Mouse (Mus musculus): ENCODE measurements around the gene Ccdc18.
"Not testable (repeated sequence)": the region's sequence is repeated elsewhere in the genome, so short reads cannot be mapped to it uniquely, and the experiment has no call there.

Gene Ccdc18

DNA sequence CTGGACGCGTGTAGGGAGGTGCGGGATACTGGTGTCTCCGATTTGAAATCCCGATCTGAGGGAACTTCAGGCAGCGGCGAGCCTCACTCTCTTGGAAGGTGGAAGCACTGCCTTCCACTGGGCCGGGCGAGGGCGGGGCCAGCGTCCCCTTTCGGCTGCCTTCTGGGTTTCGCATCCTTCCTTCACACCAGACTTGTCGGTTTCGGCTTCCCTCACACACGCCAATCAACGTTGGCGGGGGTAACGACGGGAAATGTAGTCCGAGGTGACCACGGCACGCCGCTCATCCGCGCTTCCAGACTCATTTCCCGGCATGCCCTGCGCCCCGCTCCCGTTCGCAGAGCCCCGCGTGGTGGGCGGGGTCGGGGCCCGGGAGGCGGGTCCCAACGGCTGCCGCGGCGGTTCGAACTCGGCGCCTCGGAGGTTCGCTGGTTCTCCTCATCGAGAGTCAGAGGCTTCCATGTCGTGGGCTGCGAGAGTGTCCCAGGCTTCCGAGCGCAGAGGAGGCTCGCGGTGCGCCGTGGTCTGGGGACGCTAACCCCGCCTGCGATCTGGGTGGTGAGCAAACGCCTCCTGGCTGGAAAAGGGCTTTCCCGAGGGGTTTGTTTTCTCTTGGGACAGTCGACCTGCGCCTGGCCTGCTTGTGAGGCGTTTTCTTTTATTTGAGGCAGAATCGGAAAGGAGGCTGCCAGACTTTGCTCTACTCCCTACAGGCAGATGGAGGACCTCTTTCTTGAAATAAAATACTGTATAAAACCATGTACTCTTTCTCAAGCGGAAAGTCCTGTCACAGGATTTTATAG lies at the start of gene Ccdc18, which contains the start of gene Tmed5:
Ccdc18 (plus strand) TSS at position 435 of the 803 bp plus-strand sequence.
Tmed5 (minus strand) TSS at position 180 of the 803 bp plus-strand sequence.
- peak; percentile 96 for DNase-seq (ENCODE audit: low spot score)

DNA sequence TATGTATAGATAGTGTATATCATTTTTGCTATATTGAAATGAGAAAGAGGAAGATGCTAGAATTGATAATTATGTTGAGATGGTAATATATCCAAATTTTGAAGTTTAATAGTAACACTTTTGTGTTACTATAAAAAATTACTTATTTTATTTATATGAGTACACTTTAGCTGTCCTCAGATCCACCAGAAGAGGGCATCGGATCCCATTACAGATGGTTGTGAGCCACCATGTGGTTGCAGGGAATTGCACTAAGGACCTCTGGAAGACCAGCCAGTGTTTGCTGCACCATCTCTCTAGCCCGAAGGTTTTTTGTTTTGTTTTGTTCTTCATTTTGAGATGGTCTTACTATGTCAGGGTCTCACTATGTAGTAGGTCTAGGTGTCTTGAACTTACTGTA lies 47.2 kb upstream of the Ccdc18 start:
- DNase-seq (ENCODE audit: low spot score), result no peak

DNA sequence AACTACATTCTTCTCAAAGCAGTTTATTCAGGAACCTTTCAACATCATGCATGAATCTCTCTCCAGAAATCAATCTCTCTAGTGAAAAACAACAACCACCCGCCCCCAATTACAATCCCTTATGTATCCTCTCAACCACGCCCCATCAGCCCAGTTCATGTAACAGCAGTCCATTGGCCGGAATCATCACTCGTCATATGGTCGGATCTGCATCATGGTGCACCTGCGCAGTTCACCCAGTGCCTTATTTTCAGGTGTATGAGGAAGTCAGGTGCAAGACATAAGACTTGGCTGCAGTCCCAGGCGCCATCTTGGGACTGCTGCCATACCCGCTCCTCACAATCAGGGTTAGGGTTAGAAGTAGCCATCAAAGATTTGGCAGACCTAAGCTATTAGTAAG lies 39.9 kb upstream of the Ccdc18 start:
- DNase-seq (ENCODE audit: low spot score), result not testable (repeated sequence)

DNA sequence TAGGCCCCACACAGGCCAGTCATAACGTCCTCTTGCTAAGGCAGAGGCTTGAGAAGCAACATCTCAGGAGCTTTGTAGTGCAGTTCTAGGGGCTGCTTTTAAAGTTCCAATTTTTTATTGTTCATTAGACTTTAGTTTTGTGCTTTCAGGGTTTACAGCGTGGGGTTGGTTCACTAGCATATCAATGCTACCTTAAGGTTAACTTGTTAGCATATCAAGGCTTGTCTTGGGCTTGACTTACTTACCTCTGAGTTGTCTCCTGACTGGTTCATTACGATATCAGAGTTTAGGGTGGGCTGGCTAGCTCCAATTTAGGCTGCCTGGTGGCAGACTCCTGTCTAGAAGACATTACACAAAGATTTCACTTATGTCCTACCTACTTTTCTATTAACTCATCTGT lies 35.0 kb upstream of the Ccdc18 start:
- no peak for DNase-seq (ENCODE audit: low spot score)

DNA sequence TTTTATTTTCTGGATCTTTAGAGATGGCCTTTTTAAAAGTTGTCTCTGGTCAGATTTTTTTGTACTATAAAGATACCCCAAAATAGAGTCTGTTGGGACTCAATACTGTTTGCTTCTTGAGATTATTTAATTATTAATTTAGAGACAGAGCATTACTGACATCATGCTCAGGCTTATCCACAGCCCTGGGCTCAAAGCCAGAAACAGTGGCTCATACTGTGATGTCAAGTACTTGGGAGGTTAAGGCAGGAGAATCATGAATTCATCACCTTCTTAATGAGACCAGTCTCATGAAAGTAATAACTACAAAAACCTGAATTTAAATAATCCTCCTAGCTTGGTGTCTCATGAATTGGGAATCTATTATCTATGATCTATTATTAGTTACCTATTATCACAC lies 32.5 kb upstream of the Ccdc18 start:
- no peak for DNase-seq (ENCODE audit: low spot score)

DNA sequence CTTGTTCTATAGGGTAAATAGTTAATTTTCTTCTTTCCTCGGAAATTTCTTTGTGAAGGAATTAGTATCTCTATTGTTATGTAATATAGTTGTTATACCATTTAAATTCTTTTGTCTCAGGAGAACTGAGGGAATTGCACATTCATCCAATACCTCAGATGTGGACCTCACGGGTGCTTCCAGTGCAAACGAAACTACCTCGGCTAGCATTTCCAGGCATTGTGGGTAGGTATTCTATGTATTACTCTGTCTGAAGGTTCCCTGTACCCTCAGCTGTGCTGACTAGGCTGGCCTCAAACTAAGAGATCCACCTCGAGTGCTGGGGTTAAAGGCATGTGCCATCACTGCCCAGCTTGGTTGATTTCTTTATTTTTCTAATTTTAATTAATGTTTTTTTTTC lies 28.4 kb upstream of the Ccdc18 start:
- DNase-seq (ENCODE audit: low spot score), result no peak

DNA sequence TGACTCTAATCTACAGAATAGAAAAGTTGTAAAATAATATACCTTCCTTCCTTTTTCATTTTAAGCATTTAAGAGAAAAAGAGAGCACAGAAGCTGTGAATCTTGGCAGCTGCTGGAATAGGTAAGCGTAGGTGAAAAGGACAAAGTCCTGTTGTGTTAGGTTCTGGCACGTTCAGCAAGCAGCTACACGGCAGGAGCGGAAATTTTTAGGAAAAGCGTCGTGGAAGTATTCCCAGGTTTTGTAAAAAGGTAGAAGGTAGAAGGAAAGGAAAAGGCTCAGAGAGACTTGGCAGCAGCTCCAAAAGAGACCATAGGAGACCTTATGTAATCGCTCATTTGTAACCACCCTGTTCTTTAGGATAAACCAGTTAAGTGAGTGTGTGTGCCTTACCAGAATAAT lies 23.3 kb upstream of the Ccdc18 start:
- DNase-seq (ENCODE audit: low spot score), result no peak

DNA sequence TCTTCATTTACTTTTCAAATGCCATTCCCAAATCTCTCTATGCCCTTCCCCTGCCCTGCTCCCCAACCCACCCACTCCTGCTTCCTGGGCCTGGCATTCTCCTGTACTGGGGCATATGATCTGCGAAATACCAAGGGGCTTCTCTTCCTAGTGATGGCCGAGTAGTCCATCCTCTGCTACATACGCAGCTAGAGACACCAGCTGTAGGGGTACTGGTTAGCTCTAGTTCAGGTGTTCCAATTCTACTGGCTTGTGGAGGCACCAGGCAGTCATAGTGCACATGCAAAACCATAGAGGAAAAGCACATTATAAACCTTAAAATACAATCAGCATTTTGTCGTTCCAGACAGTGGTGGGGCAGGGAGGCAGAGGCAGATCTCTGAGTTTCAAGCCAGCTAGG lies 15.0 kb upstream of the Ccdc18 start:
- DNase-seq (ENCODE audit: low spot score), result no peak

DNA sequence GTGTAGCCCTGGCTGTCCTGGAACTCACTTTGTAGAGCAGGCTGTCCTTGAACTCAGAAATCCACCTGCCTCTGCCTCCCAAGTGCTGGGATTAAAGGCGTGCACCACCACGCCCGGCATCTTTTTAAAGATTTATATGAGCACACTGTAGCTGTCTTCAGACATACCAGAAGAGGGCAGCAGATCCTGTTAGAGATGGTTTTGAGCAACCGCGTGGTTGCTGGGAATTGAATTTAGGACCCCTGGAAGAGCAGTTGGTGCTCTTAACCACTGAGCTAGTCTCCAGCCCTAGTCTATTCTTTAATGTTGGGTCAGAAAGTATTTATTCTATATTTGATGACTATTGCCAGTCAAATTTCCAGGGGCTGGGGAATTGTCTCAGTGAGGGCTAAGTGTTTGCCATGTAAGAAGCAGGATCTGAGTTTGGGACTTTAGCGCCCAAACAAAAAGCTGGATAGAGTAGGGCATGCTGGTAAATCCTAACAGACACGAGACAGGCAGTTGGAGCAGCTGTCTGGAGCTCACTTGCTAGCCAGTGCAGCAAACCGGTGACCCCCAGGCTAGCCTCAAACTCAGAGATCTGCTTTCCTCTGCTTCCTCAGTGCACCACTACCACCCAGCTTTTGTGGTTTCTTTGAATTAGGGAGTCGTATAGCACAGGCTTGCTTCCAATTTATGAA lies 12.3 kb upstream of the Ccdc18 start:
- DNase-seq (ENCODE audit: low spot score), result no peak

DNA sequence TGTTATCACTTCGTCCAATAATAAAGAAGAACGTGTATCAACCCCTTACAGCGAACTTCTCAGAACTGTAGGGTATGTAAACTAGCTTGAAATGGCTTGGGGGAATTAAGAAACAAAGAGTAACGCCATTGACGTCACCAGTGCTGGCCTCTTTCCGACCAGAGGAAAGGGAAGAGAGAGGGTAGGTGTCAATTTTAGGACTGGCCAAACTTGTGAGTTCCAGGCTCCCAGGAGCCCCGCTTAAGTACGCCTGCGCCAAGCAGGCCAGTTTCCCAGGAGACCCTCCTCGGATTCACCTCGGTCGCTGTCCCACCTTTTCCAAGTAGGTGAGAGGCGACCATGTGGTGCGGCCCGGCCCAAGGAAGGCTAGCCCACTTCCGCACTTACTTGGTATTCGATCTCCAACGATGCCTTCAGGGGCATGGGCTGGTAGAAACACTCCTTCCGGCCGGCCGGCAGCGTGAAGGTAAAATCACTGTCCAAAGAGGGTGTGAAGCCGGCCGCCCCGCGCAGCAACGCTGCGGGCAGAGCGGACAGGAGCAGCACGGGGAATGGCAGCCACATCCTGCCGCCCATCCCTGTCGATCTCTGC lies 730 bp upstream of the Ccdc18 start:
- no peak for DNase-seq (ENCODE audit: low spot score)

DNA sequence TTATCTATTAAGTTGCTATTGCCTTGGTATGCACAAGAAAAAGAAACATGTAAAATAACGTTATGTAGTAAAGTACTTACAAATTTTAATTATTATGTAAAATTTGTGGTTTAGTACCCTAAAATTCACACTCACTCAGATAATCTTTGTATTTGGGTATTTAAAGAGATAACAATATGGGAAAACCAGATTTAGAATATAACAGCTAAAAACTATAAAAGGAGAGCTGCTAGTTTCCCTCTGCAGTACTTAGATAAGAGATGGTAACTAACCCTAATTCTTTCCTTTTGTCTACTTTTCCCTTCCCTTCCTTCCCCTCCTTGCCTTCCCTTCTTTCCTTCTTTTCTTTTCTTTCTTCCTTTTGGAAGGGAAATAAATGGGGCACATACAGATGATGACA lies 19.9 kb downstream of the Ccdc18 start:
- no peak for DNase-seq (ENCODE audit: low spot score)

DNA sequence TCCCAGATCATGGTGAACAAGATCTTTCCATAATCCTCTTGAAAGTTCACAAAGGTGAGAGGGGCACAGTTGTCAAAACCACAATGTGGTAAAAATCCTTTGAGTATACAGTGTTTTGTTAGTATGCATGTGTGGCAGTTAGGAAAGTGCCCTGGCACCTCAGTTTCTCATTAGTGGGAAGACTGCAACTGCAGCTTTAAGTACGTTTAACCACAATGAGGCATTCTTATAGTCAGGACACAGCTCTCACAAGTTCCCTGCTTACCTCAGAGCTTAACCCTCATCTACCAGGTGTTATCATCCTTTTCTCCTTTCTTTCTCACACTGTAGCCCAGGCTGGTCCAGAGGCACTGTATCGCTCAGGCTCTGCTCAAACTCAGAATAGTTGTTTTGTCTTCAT lies 28.1 kb downstream of the Ccdc18 start:
- no peak for DNase-seq (ENCODE audit: low spot score)

DNA sequence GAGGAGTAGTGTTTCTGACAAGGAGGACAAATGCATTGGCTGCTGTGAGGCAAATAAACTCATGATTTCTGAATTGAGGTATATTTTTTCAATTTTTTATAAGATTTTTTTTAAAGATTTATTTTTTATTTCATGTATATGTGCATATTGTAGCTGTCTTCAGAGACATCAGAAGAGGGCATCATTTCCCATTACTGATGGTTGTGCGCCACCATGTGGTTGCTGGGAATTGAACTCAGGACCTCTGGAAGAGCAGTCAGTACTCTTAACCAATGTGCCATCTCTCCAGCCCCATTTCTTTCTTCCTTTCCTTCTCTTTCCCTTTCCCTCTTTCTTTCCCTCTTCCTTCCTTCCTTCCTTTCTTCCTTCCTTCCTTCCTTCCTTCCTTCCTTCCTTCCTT lies 31.0 kb downstream of the Ccdc18 start:
- peak; percentile 26 for DNase-seq (ENCODE audit: low spot score)

DNA sequence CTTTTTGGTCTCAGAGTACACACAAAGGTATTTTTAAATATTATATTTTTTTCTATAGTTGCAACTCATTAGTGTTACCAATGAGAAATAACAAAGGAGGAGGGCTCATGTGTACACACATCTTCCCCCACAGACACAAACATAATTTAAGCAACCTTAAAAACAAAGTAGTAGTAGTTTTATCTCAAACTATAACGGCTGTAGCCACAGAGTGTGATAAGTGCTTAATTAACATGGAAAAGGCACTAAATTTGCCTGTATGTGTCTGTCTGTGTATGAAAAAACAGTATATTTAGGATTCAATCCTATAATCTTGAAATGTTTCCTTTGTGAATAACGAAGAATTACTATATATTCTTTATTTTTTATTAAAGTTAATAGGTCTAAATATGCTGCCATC lies 51.4 kb downstream of the Ccdc18 start:
- no peak for DNase-seq (ENCODE audit: low spot score)

DNA sequence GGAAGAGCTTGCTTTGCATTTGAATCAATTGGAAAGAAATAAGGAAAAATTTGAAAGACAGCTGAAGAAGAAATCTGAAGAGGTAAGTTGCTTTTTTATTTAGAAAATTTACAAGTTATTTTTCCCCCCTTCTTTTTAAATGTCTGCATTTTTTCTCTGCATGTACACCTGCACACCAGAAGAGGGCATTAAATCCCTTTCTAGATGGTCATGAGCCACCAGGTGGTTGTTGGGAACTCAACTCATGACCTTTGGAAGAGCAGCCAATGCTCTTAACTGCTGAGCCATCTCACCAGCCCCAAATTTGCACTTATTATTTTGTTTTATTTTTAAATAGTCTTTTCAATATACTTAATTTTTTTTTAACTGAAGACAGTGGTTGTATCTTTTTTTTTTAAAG lies 56.3 kb downstream of the Ccdc18 start:
- DNase-seq (ENCODE audit: low spot score), result no peak

DNA sequence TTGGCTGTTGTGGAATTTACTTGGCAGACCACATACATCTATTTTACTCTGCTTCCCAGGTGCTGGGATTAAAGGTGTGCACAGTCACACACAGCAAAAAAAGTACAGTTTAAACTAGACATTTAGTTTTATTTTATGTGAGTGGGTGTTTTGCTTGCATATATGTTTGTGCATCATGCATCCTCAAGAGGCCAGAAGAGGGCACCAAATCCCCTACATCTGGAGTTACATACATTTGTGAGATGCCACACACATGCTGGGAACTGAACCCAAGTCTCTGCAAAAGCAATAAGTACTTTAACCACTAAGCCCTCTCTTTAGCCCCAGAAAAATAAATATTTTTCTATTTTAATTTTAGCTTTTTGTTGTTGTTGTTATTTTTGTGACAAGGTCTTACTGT lies 73.3 kb downstream of the Ccdc18 start:
- DNase-seq (ENCODE audit: low spot score), result no peak

DNA sequence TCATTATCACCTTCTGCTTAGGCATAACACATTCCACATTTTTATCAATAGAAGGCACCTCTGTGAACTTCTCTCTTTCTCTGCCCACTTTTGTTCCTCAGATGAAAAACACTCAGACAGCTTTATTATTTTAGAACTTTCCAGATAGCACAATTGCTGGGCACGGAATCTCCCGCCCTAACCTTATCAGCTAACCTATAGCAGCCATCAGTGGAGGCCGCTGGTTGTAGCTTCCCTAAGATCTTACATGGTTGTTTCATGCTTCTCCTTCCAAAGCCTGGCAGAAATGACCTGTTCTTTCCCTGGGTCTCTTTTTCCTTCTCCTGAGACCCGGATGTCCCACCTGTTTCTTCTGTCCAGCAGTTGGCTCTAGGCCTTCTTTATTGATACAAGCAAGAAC lies 78.8 kb downstream of the Ccdc18 start:
- DNase-seq (ENCODE audit: low spot score), result no peak

DNA sequence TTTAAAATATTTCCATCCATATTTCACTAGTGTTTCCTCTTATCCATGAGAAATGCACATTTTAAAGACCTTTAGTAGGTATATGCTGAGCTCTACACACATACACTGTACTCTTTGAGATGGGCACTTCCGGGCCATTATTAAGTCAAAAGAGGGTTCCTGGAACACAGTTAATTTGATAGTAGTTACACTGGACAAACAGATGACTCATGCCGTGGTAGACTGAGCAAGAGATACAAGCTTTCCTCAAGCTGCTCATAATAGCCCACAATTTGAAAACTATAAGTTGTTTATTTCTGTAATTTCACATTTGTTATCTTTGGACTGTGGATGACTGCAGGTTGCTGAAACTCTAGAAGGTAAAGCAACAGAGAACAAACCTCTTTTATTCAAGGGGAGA lies 82.3 kb downstream of the Ccdc18 start:
- no peak for DNase-seq (ENCODE audit: low spot score)

DNA sequence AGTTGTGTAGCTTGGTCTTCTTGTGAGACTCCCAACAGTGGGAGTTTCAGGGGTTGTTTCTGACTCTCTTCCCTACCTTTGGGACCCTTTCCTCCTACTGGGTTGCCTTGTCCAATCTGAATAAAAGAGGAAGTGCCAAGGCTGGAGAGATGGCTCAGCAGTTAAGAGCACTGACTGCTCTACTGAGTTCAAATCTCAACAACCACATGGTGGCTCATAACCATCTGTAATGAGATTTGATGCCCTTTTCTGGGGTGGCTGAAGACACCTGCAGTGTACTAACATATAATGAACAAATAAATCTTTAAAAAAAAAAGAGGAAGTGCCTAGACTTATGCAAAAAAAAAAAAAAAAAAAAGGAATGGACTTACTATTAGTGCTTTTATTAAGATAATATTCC lies 91.4 kb downstream of the Ccdc18 start:
- DNase-seq (ENCODE audit: low spot score), result no peak

DNA sequence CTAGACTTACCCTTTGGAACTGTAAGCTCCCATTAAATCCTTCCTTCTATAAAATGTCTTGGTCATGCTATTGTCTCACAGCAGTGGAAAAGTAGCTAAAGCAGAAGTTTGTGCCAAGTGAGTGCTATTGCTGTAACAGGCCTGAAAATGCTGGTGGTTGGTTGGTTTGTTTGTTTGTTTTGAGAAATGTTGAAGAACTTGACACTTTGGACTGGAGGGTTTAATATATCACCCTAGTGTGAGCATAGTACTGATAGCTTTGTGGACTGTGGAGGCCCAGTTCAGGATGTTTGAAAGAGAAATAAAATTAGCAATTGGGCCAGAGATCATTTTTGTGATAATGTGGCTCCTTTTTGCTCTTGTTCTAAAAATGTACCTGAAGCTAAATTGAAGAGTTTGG lies 93.5 kb downstream of the Ccdc18 start:
- DNase-seq (ENCODE audit: low spot score), result no peak

DNA sequence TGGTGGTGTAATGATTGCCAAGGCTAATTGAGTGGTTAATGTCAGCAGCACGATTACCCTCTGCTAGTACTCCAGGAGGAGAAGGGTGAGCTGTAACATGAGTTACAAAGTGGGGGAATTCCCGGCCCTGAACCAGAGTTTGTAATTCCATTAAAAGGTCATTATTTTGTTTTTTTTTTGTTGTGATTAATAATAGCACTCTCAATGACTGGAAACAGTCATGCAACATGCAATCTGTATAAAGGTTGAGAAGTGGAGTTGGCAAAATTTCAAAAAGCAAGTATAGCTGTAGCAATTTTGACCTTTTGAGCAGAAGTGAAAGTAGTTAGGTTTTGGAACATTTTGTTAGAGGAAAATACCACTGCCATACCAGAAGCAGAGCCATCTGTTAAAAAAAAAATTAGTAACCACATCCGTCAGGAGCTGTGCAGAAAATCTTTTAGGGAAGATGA lies 113.7 kb downstream of the Ccdc18 start:
- no peak for DNase-seq (ENCODE audit: low spot score)

DNA sequence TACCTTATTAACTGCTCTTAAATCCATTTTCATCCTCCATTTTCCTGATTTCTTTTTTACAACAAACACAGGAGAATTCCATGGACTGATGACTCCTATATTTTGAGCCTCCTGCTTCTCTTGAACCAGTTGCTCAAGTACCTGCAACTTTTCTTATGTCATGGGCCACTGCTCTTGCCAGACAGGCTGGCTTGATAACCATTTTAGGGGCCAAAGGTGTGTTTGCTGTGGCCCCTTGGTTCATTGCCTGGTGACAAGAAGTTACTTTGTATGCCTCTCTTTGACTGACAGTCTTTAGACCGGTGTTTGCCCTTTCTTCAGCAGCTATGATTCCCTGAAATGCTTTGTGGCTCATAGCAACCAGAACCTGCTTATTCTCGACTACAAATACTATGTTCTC lies 117.4 kb downstream of the Ccdc18 start:
- no peak for DNase-seq (ENCODE audit: low spot score)

DNA sequence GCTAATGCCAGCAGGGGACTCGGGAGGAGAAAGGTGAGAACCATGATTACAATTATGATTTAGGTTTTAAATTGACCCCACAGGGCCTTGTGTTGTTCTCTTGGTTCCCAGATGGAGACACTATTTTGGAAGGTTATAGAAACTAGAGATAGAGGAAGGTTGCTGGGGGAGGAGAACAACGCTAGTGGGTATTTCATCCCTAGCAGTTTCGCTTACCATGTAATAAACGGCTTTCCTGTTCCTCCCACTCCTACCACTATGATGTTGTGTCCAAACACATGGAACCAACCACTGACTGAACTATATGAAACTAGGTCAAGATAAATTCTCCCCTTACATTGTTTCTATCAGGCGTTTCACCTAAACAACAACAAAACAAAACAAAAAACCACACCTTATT lies 122.6 kb downstream of the Ccdc18 start:
- no peak for DNase-seq (ENCODE audit: low spot score)
